Mouse (Mus musculus): Measurements from ENCODE around the gene Hpd.

The Hpd gene

GRCm38 (mm10) chr5:123185966-123186365 is 3.4 kb upstream of the Hpd start:
- DNase-seq = peak; percentile 86 to 87

- peak; percentile 86 to 91 for DNase-seq
Measured at GRCm38 (mm10) chr5:123181536-123181935, 991 bp downstream of the Hpd start.

GRCm38 (mm10) chr5:123180390-123180789 is 2.1 kb downstream of the Hpd start:
- DNase-seq = peak in 1 of 2 experiments; percentile 62

- DNase-seq = no peak
Measured at GRCm38 (mm10) chr5:123178792-123179191, 3.7 kb downstream of the Hpd start.

GRCm38 (mm10) chr5:123171646-123172350 is 10.7 kb downstream of the Hpd start:
- peak; percentile 90 to 92 for DNase-seq

GRCm38 (mm10) chr5:123170365-123170764 is 12.2 kb downstream of the Hpd start:
- no peak for DNase-seq

- no peak for DNase-seq
Measured at GRCm38 (mm10) chr5:123169284-123169683, 13.2 kb downstream of the Hpd start, which contains the start of gene Psmd9. Gene Psmd9, plus strand, starts transcription at chr5:123169413.

GRCm38 (mm10) chr5:123167591-123167990 is 14.9 kb downstream of the Hpd start:
- DNase-seq = no peak

- no peak for DNase-seq
Measured at GRCm38 (mm10) chr5:123166437-123166836, 16.1 kb downstream of the Hpd start.

GRCm38 (mm10) chr5:123162942-123163341 is 19.6 kb downstream of the Hpd start:
- DNase-seq = no peak

GRCm38 (mm10) chr5:123160341-123160740 is 22.2 kb downstream of the Hpd start:
- no peak for DNase-seq

GRCm38 (mm10) chr5:123159866-123160265 is 22.7 kb downstream of the Hpd start:
- no peak for DNase-seq

GRCm38 (mm10) chr5:123159446-123159845 is 23.1 kb downstream of the Hpd start:
- no peak for DNase-seq

- DNase-seq = no peak
Measured at GRCm38 (mm10) chr5:123157972-123158371, 24.6 kb downstream of the Hpd start.

- peak in 1 of 2 experiments; percentile 66 for DNase-seq
Measured at GRCm38 (mm10) chr5:123156763-123157162, 25.8 kb downstream of the Hpd start.

- DNase-seq = peak; percentile 83 to 86
Measured at GRCm38 (mm10) chr5:123155425-123155824, 27.1 kb downstream of the Hpd start.

- no peak for DNase-seq
Measured at GRCm38 (mm10) chr5:123152901-123153300, 29.6 kb downstream of the Hpd start.

GRCm38 (mm10) chr5:123151707-123152362 is 30.7 kb downstream of the Hpd start:
- no peak for DNase-seq

- DNase-seq = no peak
Measured at GRCm38 (mm10) chr5:123151077-123151476, 31.4 kb downstream of the Hpd start.

GRCm38 (mm10) chr5:123150641-123151040 is 31.9 kb downstream of the Hpd start:
- DNase-seq = peak in 1 of 2 experiments; percentile 54

- DNase-seq = peak; percentile 92 to 98
Measured at GRCm38 (mm10) chr5:123149451-123150400, 32.8 kb downstream of the Hpd start.

GRCm38 (mm10) chr5:123148073-123148722 is 34.3 kb downstream of the Hpd start:
- no peak for DNase-seq

GRCm38 (mm10) chr5:123147569-123147968 is 35.0 kb downstream of the Hpd start:
- no peak for DNase-seq

Data from kidney, postnatal 36 days (tissue).